Mouse (Mus musculus): ENCODE data around the gene Frrs1.

Frrs1 gene

GRCm38 (mm10) chr3:116848099-116848498 lies 11.2 kb upstream of the Frrs1 start:
- DNase-seq (ENCODE audit: low spot score in 2 of 2), result no peak

DNA sequence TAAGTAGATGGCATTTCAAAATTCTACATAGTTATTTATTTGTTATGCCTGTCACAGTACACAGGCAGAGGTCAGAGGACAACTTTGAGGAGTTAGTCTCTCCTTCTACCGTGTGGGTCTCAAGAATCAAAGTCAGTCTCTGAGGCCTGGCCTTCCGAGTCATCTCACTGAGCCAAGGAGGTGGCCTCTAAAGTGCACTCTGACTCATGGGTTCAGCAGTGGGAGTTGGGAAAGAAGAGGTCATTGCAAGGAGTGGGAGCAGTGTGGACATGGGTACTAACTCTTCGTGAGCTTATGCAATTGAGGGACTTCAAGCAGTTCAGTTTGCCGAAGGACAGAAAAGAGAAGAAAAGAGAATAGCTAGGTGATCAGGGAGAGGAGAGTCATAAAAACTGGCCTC lies 10.3 kb upstream of the Frrs1 start:
- DNase-seq (ENCODE audit: low spot score in 2 of 2), result no peak

DNA sequence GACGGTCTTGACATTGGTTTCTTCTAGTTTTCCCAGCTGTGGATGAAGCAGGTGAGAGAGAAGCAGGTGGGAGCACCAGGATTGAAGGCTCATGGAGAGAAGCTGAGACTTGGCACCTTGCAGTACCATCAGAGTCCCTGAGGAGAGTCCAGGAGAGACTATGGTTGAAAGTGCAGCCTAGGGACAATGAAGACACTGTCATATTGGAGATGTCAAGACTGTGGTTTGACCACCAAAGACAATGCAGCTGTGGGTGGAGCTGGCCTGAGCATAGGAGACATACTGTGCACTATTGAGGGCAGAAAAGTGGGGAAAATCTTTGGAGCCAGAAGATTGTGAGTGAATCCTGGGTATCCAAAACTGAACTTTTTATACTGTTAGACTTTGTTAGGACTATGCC lies 8.9 kb upstream of the Frrs1 start:
- DNase-seq (ENCODE audit: low spot score in 2 of 2), result no peak

DNA sequence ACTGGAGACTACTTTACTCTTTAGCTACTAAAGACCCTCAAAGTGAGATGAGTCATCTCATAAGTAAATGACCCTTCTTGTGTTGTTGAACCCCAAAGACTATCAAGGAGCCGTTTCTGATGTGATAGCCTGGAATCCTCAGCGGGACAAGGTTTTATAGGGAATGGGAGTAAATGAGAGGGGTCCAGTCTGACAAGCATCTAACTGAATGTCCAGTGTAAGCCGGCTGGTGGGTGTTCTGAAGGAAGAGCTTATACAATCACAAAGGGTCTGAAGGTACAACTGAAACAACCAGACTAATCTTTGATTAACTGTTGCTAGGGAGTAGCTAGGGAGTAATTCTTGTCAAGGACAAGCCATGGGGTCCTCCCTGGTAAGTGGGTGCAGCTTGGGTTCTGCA lies 6.8 kb upstream of the Frrs1 start:
- no peak for DNase-seq (ENCODE audit: low spot score in 2 of 2)

DNA sequence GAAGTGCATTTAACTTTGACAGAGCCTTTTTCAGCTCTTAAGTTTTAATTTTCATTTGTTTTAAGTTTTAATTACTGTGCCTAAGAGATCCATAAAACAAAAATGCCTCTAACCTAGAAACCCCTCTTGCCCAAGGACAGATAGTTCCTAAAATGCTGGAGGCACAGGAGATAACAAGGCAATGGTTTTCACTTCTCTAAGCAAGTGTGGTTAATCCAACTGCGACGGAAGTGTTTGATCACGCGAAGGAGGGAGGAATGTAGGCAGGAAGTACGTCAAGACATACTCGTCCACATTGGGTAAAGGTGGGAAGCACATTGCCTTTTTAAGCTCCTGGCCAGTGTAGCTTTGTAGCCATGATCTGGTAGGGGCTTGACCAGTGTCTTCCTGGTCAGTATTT lies 1.7 kb upstream of the Frrs1 start:
- DNase-seq (ENCODE audit: low spot score in 2 of 2), result no peak

- no peak for DNase-seq (ENCODE audit: low spot score in 2 of 2)
Observed at GRCm38 (mm10) chr3:116859752-116860151, 488 bp downstream of the Frrs1 start.

- no peak for DNase-seq (ENCODE audit: low spot score in 2 of 2)
Observed at GRCm38 (mm10) chr3:116860333-116861222, 1.3 kb downstream of the Frrs1 start.

- DNase-seq (ENCODE audit: low spot score in 2 of 2), result no peak
Observed at GRCm38 (mm10) chr3:116861223-116861539, 1.9 kb downstream of the Frrs1 start.

- DNase-seq (ENCODE audit: low spot score in 2 of 2), result peak in 1 of 2 experiments; percentile 21
Observed at GRCm38 (mm10) chr3:116861540-116862067, 2.3 kb downstream of the Frrs1 start.

GRCm38 (mm10) chr3:116862621-116863020 lies 3.4 kb downstream of the Frrs1 start:
- DNase-seq (ENCODE audit: low spot score in 2 of 2), result no peak

DNA sequence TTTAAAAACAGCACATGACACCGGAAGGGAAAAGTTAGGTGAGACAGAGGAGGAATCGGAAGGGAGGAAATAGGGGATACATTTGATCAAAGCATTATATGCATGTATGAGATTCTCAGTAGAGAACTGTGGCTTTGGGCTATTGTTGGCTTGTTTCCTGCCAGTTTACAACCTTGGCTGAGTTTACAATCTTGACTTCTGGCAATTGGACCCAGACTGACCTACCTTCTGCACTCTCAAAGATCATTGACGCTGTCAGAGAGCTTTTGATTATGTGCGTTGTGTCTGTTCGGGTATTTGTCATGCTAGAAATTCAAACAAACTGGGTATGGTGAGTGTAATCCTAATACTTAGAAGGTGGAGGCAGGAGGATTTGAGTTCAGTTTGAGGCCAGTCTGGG lies 5.2 kb downstream of the Frrs1 start:
- DNase-seq (ENCODE audit: low spot score in 2 of 2), result no peak

DNA sequence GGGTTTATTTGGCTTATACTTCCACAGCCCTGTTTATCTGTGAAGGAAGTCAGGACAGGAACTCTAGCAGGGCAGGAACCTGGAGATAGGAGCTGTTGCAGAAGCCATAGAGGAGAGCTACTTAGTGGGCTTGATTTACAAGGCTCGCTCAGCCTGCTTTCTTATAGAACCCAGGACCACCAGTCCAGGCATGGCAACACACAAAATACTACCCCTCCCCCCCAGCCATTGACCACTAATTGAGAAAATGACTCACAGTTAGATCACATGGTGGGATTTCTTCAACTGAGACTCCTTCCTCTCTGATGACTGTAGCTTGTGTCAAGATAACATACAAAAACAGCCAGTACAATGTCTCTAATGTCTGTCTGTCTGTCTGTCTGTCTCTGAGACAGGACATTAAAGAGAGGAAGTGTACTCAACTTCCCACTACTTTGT lies 6.0 kb downstream of the Frrs1 start:
- no peak for DNase-seq (ENCODE audit: low spot score in 2 of 2)

DNA sequence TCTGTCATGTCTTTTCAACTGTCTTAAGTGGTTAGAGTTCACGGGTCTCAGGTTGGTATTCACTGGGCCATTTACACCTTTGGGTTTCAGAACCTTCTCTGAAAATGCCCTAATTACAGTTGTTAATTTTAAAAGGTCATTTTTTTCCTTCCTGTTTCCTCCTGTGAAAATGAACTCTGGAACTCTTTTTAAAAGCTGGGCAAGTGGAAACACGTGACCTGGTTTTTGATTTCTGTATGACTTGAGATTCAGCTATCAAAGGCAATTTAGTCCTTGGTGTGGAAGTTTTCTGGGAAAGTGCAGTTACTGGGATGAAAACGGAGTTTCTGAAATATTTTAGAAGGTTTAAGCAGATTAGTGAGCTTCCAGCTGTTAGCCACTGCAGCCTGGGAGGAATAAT lies 11.1 kb downstream of the Frrs1 start:
- no peak for DNase-seq (ENCODE audit: low spot score in 2 of 2)

- DNase-seq (ENCODE audit: low spot score in 2 of 2), result no peak
Observed at GRCm38 (mm10) chr3:116882221-116882960, 23.1 kb downstream of the Frrs1 start.

- DNase-seq (ENCODE audit: low spot score in 2 of 2), result no peak
Observed at GRCm38 (mm10) chr3:116884941-116885340, 25.7 kb downstream of the Frrs1 start.

- no peak for DNase-seq (ENCODE audit: low spot score in 2 of 2)
Observed at GRCm38 (mm10) chr3:116889358-116889757, 30.1 kb downstream of the Frrs1 start.

DNA sequence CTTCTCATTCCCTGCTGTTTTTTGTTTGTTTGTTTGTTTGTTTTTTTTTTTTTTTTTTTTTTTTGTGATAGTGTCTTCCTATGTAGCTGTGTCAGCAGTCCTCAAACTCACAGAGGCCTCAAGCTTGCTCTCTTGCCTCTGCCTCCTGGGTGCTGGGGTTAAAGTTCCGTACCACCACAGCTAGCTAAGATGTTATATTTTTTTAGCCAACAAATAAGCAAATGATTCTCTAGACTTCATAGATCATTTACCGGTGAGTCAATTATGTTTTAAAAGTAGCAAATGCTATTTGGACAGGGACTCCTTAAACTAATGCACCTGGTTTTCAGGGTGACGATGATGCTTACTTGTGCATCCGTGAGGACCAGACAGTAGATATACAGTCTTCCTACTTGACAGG lies 31.3 kb downstream of the Frrs1 start:
- no peak for DNase-seq (ENCODE audit: low spot score in 2 of 2)

DNA sequence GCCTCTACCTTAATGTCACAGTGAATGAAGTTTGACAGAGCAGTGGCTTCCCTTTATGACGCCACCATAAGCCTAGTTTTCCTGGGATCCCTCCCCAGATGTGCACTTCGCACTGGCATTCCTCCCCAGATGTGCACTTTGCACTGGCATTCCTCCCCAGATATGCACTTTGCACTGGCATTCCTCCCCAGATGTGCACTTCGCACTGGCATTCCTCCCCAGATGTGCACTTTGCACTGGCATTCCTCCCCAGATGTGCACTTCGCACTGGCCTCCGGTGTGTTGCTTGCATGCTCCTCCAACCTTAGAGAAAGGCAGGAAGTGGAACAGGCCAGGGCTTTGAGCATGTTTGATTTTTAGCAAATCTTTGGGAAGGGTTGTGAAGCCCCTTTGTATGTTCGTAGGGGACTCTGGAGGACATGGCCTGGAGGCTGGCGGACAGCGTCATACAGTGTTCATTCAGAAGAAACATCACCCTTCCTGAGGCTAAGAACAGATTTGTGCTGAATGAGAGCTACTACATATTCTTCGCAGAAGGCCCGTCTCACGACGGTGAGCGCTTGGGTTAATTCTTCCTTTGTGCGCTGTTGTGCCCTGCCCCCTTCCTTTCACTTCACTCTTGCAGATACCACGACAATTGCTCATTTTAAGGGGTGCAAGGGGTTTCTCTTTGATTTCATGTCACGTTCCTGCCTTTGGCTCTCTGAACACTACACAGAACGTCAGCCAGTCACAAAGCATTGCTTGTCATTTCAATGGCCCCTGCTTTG lies 32.4 kb downstream of the Frrs1 start:
- DNase-seq (ENCODE audit: low spot score in 2 of 2), result no peak

DNA sequence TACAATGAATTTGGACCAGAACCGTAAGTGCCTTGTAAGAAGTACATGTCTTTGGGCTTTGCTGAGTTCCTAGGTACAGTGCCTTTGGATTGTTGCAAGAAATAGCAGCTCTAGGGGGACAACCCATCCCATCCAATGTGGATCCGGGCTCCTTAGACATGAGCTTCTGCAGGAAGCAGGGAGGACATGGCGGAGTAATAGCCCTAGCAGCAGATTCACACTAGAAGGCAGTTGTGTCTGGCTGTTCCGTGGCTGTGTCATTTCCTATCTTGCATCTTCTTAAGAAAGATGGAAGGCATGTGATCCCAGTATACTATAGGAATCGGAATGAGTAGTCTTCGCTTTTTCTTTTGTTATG lies 32.9 kb downstream of the Frrs1 start:
- DNase-seq (ENCODE audit: low spot score in 2 of 2), result no peak

DNA sequence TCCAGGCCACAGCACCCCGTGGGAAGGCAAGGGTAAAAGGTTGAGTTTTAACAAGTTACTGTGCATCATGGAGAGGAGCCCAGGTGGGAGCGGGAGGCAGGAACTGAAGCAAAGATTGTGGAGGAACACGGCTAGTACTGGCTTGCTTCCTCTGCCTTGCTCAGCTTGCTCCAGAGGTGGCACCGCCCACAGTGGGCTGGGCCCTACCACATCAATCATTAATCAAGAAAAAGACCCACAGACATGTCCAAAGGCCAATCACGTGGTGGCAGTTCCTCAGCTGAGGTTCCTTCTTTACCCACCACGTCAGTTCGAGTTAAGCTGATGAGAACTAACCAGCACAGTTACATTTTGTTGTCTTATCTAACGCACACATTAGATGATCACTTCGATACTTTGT lies 33.6 kb downstream of the Frrs1 start:
- no peak for DNase-seq (ENCODE audit: low spot score in 2 of 2)

DNA sequence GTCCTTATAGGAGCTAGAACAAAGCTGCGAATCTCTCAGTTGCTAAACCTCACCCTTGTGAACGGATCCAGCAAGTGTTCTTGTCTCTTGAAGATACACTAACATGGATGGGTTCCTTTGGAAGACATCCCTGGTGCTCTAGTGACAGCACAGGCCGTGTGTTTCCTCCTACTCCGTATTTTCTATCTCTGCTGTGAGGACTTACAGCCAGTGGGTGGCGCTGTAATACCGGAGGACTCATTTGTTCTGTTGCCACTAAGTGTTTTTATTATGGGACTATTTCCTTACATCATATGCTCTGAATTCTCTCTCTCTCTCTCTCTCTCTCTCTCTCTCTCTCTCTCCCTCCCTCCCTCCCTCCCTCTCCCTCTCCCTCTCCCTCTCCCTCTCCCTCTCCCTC lies 44.9 kb downstream of the Frrs1 start:
- peak; percentile 70 to 81 for DNase-seq (ENCODE audit: low spot score in 2 of 2)

GRCm38 (mm10) chr3:116905898-116906297 lies 46.6 kb downstream of the Frrs1 start:
- DNase-seq (ENCODE audit: low spot score in 2 of 2), result no peak
